Mouse (Mus musculus) megakaryocyte, adult 5-6 weeks (primary cell): ENCODE results near the gene Hnrnpll. TPM values are rescaled to one million over a fixed set of nuclear protein-coding genes. Genes with fewer than 3 reads are reported as not detected.
"Not testable (repeated sequence)": the region's sequence is repeated elsewhere in the genome, so short reads cannot be mapped to it uniquely, and the experiment has no call there.

Experiments used
- ATAC-seq: 2 replicates; pipeline ENCODE4 v1.8.0; 2016; ENCODE audit warnings: mild to moderate bottlenecking, inconsistent platforms; ENCODE audit not compliant: poor library complexity, severe bottlenecking
- total RNA-seq, 2 experiments: library from RNA; stranded (forward) in 1 of 2; stranded (reverse) in 1 of 2; fragments of 153-499, 151-499 nt in 1 of 2; fragments of 221-1000, 200-1000 nt in 1 of 2; gene quantifications; 2 replicates each; pipeline versions ENCODE4 v1.2.3 to v1.2.4; 2015 to 2017

The Hnrnpll gene
- total RNA-seq, 2 experiments from 2014 or later = 53.1 to 108 TPM

- no peak for ATAC-seq
These were observed 2.0 kb downstream of the Hnrnpll start for GRCm38 (mm10) chr17:80060151-80060550.

DNA sequence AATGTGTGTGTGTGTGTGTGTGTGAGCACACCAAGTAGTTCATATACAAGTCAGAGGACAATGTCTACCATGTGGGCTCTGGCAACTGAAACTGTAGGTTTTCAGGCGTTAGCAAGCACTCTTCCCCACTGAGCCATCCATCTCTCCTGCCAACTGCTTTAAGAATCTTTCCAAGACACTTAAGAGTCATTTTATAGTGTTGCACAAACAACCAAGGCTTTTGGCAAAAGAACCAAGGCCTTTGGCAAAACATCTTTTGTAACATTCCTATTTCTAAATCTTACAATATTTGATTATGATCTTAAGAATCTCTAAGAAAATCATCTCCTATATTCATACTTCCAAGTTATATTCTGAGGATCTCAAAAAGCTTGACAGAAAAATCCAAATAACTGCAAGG lies 2.4 kb downstream of the Hnrnpll start:
- ATAC-seq = no peak

DNA sequence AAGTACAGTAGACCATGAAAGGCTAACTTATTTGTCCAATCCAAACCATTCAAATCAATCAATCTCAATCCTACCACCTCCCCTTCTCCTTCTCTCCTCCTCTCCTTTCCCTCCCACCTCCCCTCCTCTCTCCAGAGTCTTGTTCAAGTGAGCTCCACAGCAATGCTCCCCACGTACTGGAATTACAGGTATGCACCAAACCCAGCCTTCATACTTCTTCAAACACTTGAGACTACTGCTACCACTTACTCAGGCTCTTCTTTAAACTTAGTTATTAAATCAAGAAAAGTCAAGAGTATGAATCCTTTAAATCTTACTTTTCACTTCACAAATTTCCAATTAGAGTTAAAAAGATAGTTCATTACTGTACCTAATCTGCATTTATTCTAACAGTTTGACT lies 3.6 kb downstream of the Hnrnpll start:
- ATAC-seq = no peak

- ATAC-seq = no peak
These were observed 8.0 kb downstream of the Hnrnpll start for GRCm38 (mm10) chr17:80053931-80054734.

GRCm38 (mm10) chr17:80051682-80052081 lies 10.5 kb downstream of the Hnrnpll start:
- ATAC-seq = no peak

GRCm38 (mm10) chr17:80049300-80049699 lies 12.8 kb downstream of the Hnrnpll start:
- not testable (repeated sequence) for ATAC-seq

- peak; percentile 77 for ATAC-seq
These were observed 13.9 kb downstream of the Hnrnpll start for GRCm38 (mm10) chr17:80048230-80048629.

DNA sequence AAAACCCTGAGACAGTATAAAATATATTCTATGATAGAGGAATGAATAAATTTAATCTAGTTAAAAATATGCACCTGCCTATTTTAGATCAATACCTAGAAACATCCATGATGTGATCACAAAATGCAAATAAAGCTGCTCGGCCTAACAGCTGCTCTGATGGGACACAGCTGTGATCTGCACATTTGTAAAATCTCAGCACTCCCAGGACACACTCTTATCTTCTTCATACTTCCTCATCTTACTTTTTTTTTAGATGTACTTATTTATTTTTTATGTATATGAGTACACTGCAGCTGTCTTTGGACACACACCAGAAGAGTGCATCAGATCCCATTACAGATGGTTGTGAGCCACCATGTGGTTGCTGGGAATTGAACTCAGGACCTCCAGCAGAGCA lies 20.4 kb downstream of the Hnrnpll start:
- ATAC-seq = no peak

- no peak for ATAC-seq
These were observed 33.5 kb downstream of the Hnrnpll start for GRCm38 (mm10) chr17:80028675-80029074.

- ATAC-seq = no peak
These were observed 35.8 kb downstream of the Hnrnpll start for GRCm38 (mm10) chr17:80026189-80026936.

DNA sequence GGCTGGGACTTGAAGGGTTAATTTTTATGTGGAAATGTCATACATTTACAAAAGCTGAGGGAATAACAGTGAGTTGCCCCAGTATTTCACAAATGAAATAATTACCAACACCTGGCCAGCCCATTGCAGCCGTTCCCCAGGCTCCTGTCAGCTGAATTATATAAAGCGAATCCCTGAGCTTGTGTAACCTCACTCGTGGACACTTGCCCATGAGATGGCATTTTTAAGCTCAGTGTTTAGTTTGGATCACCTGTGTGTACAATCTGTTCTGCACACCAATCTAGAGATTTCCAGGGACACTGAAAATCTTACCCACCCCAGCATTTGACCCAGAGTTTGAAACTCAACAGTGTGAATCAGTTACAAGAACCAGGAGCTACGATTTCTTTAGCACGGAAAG lies 40.0 kb downstream of the Hnrnpll start:
- ATAC-seq = no peak

- ATAC-seq = no peak
These were observed 41.6 kb downstream of the Hnrnpll start for GRCm38 (mm10) chr17:80020495-80020894.

- ATAC-seq = peak; percentile 52; the same call in 1 of the 2 replicates
These were observed 43.1 kb downstream of the Hnrnpll start for GRCm38 (mm10) chr17:80018976-80019541.

DNA sequence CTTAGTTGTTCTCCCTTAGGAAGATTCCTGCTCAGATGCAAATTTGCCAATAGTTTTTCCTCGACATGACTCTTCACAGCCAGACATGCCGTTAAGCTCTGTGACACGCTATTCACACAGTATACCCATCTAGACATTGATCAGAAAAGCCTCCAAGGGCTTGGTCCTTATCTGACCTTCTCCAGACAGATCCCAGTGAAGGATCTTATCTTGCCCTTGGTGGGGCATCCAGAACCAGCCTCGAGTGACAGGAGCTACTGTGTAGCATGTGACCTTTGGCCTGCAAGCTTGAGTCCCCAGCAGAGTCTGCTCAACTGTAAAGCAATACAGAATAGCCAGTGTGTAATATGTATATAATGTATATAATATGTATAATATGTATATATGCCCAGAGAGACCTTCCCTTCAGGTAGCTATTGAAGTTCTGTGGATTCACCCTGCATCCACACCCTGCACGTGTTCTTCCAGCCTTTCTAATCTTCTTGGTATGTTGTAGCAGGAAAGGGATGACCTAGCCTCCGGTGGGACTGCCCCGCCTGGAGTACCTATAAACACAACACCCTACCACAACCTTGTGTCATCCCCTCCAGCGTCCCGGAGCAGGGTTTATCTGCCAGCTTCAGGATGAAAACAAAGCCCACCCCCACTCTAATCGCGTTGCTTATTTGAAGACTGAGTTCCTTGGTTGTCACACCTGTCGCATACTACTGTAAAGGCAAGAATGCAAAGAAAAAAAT lies 43.7 kb downstream of the Hnrnpll start:
- ATAC-seq = no peak

GRCm38 (mm10) chr17:80017389-80017788 lies 44.7 kb downstream of the Hnrnpll start:
- ATAC-seq = peak; percentile 81

GRCm38 (mm10) chr17:80016400-80016799 lies 45.7 kb downstream of the Hnrnpll start:
- ATAC-seq = not testable (repeated sequence)

DNA sequence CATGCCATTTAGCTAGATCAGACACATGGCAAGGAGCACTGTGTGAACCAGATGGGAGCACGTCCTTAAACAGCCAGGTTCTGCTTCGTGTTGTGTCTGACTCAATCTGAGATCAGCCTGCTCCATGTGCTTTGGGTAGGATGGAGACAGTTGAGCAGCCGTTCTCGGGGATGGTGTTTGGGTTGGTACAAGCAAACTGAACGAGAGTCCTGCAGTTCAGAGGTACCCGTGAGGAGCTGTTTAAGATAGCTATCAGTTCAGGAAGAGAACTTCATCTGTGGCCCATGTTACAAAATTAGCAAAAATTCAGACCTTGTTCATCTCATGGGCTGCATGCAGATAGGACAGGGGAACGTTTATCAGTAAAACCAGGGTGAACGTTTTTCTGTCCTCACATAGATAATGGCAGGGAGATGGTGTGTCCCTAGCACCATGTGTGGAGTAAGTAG lies 47.7 kb downstream of the Hnrnpll start:
- no peak for ATAC-seq

DNA sequence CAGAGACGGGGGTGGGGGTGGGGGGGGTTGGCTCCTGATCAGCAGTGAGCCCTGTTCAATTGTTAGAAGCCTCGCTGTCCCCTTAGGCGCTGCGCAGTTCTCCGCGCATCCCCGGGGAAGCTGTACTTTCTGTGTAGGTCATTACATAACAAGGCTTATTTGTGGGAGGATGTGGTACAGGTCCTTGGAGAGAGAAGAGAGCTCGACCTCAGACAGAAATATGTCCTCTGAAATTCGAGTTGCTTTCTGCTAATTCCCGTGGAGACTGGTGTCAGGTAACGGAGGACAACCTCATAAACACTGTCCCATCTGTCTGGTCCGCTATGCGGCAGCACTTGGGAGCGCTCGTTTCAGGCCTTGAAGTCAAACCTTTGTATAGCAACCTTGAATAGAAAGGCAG lies 52.2 kb downstream of the Hnrnpll start:
- ATAC-seq = no peak

GRCm38 (mm10) chr17:80008847-80009246 lies 53.3 kb downstream of the Hnrnpll start:
- no peak; the same call in 1 of the 2 replicates for ATAC-seq

DNA sequence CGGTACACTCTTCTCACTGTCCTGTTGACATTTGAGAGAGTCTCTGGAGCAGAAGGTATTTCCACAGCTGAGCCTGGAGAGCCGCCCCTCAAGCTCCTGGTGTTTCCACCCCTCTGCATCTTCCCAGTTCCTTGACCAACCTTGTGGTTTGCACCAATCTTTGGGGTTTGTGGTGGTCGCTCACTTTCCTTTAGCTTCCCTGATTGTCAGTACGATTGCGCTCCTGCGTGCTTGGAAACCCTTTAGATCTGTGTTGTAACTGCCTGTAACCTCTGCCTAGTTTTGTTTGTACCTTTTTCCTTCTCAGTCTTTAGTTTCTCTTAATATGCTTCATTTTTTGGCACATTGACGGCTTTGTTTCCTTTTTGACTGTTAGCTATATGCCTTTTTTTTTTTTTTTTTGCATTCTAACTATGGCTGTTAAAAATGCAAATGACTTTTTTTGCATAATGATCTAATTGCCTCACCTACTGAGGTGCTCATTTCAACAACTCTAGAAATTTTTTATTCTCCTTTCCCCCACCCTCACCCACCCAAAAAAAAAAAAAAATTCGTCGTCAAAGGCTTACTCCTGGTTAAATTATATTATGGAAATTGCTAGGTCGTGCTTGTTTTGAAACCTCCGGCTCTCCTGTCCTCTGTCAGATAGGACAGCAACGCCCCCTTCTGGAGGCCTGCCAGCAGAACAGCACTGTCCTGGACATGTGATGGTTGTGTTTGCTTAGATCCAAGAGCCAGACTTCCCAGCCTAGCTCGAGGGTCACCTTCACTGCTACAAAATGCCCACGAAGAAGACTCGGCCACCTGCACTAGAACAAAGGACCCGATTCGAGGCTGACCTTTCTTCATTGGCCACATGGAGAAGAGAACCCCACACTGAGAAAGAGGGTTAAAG lies 57.5 kb downstream of the Hnrnpll start:
- ATAC-seq = peak; percentile 67
